Mouse (Mus musculus): Measurements from ENCODE around the gene Echs1.

DNA sequence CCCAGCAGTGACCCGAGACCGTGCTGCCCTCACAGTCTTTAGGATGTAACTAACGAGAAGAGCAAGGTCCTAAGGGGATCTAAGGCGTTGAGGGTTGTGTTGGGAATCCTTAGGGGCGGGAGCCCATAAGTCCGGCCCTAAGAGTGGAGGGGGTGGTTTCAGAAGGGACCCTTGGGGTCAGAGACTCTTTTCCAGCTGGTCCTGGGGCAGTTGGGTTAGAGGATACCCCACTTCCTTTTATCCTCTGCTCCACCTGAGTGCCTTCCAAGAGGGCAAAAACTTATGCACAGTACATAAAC lies 54.5 kb downstream of the Echs1 start:
- TF ChIP-seq CTCF (IDR thresholded peaks at IDR 0.05) (no peak), EP300 (IDR thresholded peaks at IDR 0.05; ENCODE audit: insufficient read depth, low read depth, low read length) (no peak)
